Mouse (Mus musculus) left cerebral cortex, adult 18-20 months (tissue): ENCODE measurements at regions not wholly inside any gene's neighbourhood (a gene's known extent, or its start where the extent isn't known, plus 50 kb on each side); places are given as distances from the start of the nearest gene placed in this dataset.

ENCODE experiments used
- microRNA-seq, 2 experiments: library from miRNA; unstranded; fragments of <30 nt; microRNA quantifications; one replicate each; pipeline ENCODE4 v1.2.0; 2021

Small RNAs in the stretch of these regions (microRNA-seq; reads per million reads assigned to microRNA genes)
- 4,053 to 5,433 reads per million in 2 experiments for gene Mir138-1
